Mouse (Mus musculus): ENCODE measurements at regions not wholly inside any gene's neighbourhood (a gene's known extent, or its start where the extent isn't known, plus 50 kb on each side); places are given as distances from the start of the nearest gene placed in this dataset.
"Not testable (repeated sequence)": the region's sequence is repeated elsewhere in the genome, so short reads cannot be mapped to it uniquely, and the experiment has no call there.

DNA sequence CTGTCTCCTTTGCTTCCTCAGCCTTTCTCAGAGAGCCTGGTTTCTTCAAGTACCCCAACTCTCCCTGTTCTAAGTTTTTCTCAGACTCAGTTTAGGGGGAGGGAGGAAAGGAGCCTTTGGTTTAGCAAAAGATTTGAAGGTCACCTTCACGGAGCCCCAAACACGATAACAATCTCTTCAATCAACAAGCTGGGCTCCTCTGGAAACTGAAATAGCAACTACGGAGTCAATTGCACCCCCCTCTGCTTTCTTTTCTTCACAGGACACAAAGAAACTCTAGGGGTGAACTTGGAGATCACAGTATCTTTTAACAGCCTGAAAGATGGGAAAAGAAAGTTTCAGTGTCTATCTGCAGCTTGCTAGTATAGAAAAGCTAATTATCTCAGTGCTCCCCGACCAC, 151.4 kb upstream of the 1700012A03Rik start:
- DNase-seq (ENCODE audit: low read depth) = no peak

- no peak for DNase-seq (ENCODE audit: low read depth)
These were observed 153.0 kb upstream of the 1700012A03Rik start for GRCm38 (mm10) chr6:31897001-31897400.

DNA sequence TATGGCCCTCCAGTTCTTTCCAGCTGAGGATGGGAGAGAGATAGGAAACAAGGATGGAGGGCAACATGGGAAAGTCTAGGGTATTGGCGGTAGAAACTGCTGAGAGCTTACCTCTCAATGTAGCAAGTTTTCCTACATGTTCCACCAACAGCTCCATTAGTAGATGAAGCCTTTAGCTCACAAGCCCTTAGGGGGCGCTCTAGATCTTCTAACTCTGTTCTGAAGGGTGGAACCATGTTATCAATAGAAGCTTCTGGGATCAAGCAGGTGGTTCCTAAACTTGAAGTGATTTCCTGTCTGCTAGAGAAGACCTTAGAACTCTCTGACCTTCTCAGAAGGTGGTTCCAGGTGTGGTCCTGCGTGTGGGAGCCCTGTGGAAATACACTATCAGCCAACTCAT, 154.2 kb upstream of the 1700012A03Rik start:
- no peak for DNase-seq (ENCODE audit: low read depth)

DNA sequence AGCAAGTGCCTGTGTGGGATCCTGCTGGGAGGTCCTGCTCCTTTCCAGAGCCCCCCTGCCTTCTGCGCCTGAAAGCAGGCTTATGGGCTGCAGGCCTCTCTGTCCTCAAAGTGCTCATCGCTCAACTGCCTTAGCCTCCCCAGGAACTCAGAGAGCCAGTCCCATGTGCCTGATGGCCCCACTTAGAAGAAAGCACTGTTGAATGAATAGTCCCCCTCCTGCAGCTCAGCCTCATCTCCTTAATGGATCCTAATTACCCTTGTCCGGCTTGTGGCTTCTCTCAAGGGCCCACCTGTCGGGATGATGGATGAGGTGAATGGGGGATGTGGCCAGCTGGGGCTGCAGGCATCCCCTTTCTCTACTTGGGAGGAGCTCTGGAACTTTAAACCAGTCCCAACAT, 163.1 kb upstream of the 1700012A03Rik start:
- no peak for DNase-seq (ENCODE audit: low read depth)

- not testable (repeated sequence) for DNase-seq (ENCODE audit: low read depth)
These were observed 164.8 kb upstream of the 1700012A03Rik start for GRCm38 (mm10) chr6:31885196-31885595.

DNA sequence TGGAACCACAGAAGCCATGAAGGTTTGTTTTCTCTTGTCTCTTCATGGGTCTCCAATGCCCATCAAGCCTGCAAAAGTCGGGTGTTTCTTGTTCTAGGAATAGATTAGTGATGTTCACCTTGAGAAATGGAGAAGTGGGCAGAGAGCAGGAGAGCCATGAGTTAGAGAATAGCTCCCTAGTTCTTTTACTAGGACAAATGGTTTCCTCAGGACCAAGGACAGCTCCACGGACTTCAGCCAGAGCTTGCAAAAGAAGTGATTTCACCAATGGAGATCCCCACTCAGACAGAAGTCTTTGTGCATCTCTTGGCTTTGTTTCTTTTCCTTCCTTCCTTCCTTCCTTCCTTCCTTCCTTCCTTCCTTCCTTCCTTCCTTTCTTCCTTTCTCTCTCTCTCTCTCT, 166.3 kb upstream of the 1700012A03Rik start:
- peak; percentile 1 for DNase-seq (ENCODE audit: low read depth)

GRCm38 (mm10) chr6:31874616-31875015, 175.4 kb upstream of the 1700012A03Rik start:
- DNase-seq (ENCODE audit: low read depth) = no peak

DNA sequence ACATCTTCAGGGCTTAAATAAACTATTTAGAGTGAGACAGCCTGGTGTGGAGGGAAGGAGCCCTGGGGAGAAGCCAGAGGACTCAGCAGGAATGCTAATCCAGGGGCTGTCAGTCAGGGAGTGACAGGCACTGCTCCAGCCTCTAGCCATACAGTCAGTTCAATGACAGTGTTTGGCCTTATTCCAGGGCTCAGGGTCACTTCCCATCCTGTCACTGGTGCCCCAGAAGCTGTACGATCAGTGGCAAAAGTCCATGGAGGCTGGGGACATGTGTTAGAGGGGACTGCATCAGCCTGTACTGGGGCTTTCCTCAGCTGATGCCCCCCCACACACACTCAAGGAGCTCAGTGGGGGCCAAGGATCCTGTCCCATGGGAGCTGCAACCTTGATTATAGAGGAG, 176.1 kb upstream of the 1700012A03Rik start:
- DNase-seq (ENCODE audit: low read depth) = no peak

DNA sequence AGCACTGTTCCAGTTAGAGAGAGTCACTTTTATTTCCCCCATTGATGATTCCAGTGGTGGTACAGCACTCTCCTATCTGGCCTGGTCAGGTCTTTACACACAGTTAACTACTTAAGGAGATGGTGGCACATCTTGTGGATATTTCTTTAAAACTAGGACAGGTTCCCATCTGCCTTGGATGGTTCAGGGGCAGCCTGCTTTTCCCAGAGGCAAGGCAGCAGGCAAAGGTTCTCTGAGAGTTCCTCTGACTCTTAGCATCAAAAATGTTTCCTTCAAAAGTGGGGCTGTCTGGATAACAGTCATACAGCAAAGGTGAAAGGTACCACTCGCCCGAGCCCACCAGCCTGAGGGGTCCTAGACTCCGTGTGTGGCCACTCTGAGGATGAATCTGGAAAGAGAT, 178.3 kb upstream of the 1700012A03Rik start:
- DNase-seq (ENCODE audit: low read depth) = no peak

GRCm38 (mm10) chr6:31861996-31862395, 188.1 kb upstream of the 1700012A03Rik start:
- DNase-seq (ENCODE audit: low read depth) = no peak

DNA sequence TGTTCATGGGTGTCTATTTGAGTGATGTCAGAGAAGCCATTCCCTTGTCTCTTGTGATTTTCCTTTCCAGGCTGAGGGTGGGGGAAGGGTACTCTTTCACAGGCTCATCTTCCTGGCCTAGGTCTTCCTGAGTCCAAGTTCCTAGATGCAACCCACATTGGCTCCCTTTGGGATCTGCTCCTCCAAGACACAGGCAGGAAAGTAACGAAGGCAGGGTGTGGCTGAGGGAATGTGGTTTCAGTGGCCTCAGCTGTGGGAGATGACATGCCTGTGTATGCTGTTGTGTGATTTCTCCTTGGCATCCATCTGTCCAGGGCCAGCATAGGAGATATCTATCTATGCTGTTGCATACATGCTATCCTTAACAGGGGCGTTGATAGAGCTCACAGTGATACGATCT, 190.4 kb upstream of the 1700012A03Rik start:
- no peak for DNase-seq (ENCODE audit: low read depth)

DNA sequence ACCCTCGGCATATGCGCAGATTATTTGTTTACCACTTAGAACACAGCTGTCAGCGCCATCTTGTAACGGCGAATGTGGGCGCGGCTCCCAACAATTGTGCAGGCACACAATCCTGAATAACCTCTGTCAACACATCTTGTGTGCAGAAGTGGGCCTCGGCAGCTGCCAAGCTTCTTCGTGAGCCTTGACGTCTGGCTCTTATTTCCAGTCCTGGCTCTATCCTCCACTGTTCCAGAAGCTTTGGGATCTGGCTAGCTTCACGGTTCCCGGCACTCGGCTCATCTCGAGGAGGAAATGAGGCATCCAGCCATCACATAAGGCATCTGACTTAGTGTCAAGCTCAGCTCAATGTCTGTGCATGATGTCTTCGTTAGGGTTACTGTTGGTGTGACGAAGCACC, 195.8 kb upstream of the 1700012A03Rik start:
- DNase-seq (ENCODE audit: low read depth) = no peak

DNA sequence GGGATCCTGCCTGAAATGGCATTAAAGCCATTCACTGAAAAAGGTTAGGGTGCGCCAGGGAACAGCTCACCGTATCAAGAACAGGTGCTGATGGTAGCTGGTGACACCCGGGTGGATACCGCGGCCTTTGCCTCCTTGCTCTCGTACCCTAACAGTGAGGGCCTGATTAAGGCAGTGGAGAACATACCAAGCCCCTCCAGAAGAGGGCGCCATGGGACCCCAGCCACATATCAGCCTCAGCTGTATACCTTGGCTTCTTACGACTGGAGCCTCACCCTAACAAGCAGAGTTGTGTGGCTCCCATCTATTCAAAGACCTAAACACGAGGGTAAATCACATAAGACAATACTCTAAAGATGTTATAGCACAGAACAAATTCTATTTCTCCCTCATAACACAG, 203.7 kb upstream of the 1700012A03Rik start:
- no peak for DNase-seq (ENCODE audit: low read depth)

DNA sequence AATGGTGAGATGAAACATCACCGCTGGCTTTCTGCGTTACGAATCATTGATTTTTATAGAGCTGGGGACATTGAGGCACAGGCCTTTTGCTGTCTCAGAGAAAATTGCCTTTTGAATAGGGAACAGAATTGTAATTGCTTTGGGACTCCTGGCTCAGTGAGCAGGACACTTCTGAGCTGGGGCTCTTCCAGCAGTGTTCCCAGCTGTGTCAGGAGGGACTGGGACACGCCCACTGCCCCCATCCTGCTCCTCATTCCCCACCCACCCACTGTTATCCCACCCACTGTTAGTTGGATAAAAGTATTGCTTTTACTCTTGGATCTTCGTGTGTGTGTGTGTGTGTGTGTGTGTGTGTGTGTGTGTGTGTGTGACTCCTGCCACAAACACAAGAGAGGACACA, 204.4 kb upstream of the 1700012A03Rik start:
- no peak for DNase-seq (ENCODE audit: low read depth)

- DNase-seq (ENCODE audit: low read depth) = no peak
These were observed 209.4 kb upstream of the 1700012A03Rik start for GRCm38 (mm10) chr6:31840621-31841020.

- peak; percentile 7 for DNase-seq (ENCODE audit: low read depth)
These were observed 211.5 kb upstream of the 1700012A03Rik start for GRCm38 (mm10) chr6:31838588-31838987.

GRCm38 (mm10) chr6:31835795-31836194, 214.3 kb upstream of the 1700012A03Rik start:
- DNase-seq (ENCODE audit: low read depth) = no peak

- no peak for DNase-seq (ENCODE audit: low read depth)
These were observed 215.5 kb upstream of the 1700012A03Rik start for GRCm38 (mm10) chr6:31834503-31834902.

DNA sequence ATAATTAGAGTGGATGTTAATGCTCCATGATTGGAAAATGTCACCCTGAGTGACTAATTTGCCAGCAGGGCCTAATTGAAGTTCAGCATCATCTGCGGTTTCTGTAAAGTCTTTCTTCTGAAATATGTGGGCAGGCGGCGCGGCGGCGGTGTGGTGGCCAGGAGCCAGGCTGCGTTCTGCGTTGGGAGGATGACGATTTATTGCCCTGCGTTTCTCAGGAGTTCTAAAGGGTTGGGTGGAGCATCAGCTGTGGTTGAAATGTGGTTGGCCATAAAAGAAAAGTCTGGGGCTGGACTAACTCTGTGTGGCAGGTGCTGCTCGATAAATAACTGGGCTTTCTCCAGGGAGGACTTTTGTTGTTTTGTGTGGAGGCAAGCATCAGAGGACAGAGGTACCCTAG, 219.4 kb upstream of the 1700012A03Rik start:
- DNase-seq (ENCODE audit: low read depth) = no peak

- DNase-seq (ENCODE audit: low read depth) = no peak
These were observed 226.4 kb upstream of the 1700012A03Rik start for GRCm38 (mm10) chr6:31823616-31824015.

GRCm38 (mm10) chr6:31822186-31823085, 227.6 kb upstream of the 1700012A03Rik start:
- no peak for DNase-seq (ENCODE audit: low read depth)

- DNase-seq (ENCODE audit: low read depth) = no peak
These were observed 228.4 kb upstream of the 1700012A03Rik start for GRCm38 (mm10) chr6:31821621-31822020.

DNA sequence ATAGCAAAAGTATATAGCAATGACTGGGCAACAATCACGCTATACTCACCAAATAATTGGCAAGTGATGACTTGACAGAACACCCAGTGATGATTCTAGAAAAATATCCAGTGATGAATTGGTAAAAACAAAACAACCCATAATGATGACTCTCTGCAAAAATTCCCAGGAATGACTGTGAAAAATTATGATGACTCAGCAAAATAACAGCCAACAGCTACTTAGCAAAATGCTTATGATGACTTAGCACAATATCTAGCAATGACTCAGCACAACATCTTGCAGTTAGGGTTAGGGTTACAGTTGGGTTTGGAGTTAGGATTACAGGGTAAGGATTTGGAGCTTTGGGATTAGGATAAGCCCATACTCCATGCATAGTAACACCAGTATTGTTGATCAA, 232.4 kb upstream of the 1700012A03Rik start:
- DNase-seq (ENCODE audit: low read depth) = no peak

DNA sequence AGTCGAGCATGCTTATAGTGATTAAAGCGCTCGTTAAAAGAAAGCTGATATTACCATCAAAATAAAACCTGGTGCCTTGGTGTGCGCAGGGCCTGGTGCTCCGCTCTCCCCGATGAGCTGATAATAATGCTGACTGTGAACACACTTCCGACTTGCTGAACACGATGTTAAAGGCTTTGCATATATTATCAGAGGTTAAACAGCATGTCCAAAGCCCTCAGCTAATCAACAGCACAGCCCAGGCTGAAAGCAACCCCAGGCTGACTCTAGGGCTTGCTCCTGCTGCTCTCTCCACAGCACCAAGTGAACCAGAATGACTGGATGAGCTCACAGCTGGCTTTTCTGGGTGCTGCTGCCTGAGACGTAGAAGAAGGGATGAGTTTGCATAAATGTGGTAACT, 238.2 kb upstream of the 1700012A03Rik start:
- no peak for DNase-seq (ENCODE audit: low read depth)
